ENCODE assay signal across 8 mouse cellular contexts in genomic region chr10:120272270-120272883, GRCm38 (mm10). TPM values are rescaled to one million over a fixed set of nuclear protein-coding genes. Genes with fewer than 3 reads are reported as not detected.
A peak's percentile ranks its signal among the peaks of the same experiment; 100 is the strongest.
DNase-seq lines count a peak whose midpoint lies in the region; ATAC-seq and TF ChIP-seq lines count a peak whose summit lies in the region.

No protein-coding gene starts in this region.

- no peaks in the 10 kb centered on the region for H3K27me3 ChIP-seq in heart, embryonic 12.5 days (replicated peaks)
- no peaks in the 10 kb centered on the region for H3K27me3 ChIP-seq in hindbrain, embryonic 11.5 days (ENCODE audit: control insufficient read depth, insufficient read depth, low read length)
- H3K27me3 ChIP-seq in midbrain, embryonic 10.5 days (ENCODE audit: low read depth, poor library complexity, severe bottlenecking), result peaks cover 6% of the 10 kb centered on the region; the same call in 1 of the 2 replicates

- H3K4me3 ChIP-seq in heart, embryonic 12.5 days, result peak overlapping the region; percentile 29
- peak overlapping the region; percentile 4; the same call in 1 of the 2 replicates for H3K4me3 ChIP-seq in hindbrain, embryonic 11.5 days (ENCODE audit: low read depth, low read length)
- H3K4me3 ChIP-seq in midbrain, embryonic 10.5 days, result peak overlapping the region; percentile 48
- H3K4me3 ChIP-seq in left cerebral cortex, adult 2 months, result no peak overlapping the region

- ATAC-seq in heart, embryonic 12.5 days (ENCODE audit: insufficient number of reproducible peaks, low FRiP score), result peak; percentile 57; the same call in 1 of the 2 replicates
- ATAC-seq in common myeloid progenitor, adult 5-6 weeks (replicated peaks; ENCODE audit: low read depth, poor library complexity, severe bottlenecking), result peak; percentile 22
- no peak; the same call in 1 of the 2 replicates for ATAC-seq in hindbrain, embryonic 11.5 days (ENCODE audit: low FRiP score)

- H3K9ac ChIP-seq in heart, embryonic 12.5 days, result peak overlapping the region; percentile 56
- H3K9ac ChIP-seq in hindbrain, embryonic 11.5 days (ENCODE audit: low read depth, low read length), result 0 out of 2 replicates have a peak overlapping the region, but pooled peaks have one; percentile 11

- intact Hi-C loops in heart, postnatal 36 days (cut with DNase I), result no loop called here
- intact Hi-C loops in left cerebral cortex, adult 2 months (cut with DNase I), result no loop called here

- no peaks in the 10 kb centered on the region for H3K36me3 ChIP-seq in heart, embryonic 12.5 days
- no peaks in the 10 kb centered on the region for H3K36me3 ChIP-seq in hindbrain, embryonic 11.5 days (ENCODE audit: control insufficient read depth, insufficient read depth, low read length)
- no peaks in the 10 kb centered on the region for H3K36me3 ChIP-seq in midbrain, embryonic 10.5 days

- H3K4me2 ChIP-seq in heart, embryonic 12.5 days, result peak overlapping the region; percentile 72
- peak overlapping the region; percentile 21 for H3K4me2 ChIP-seq in hindbrain, embryonic 11.5 days (replicated peaks; ENCODE audit: low read depth, low read length)

- peaks cover 26% of the 10 kb centered on the region for H3K4me1 ChIP-seq in heart, embryonic 12.5 days (replicated peaks)
- no peaks in the 10 kb centered on the region for H3K4me1 ChIP-seq in hindbrain, embryonic 11.5 days (replicated peaks; ENCODE audit: control insufficient read depth, insufficient read depth, low read length)
- H3K4me1 ChIP-seq in midbrain, embryonic 10.5 days, result peaks cover 51% of the 10 kb centered on the region

- no peaks in the 10 kb centered on the region for H3K9me3 ChIP-seq in heart, embryonic 12.5 days (replicated peaks)
- no peaks in the 10 kb centered on the region for H3K9me3 ChIP-seq in hindbrain, embryonic 11.5 days (ENCODE audit: control insufficient read depth, low read length)
- H3K9me3 ChIP-seq in midbrain, embryonic 10.5 days (replicated peaks), result no peaks in the 10 kb centered on the region

- DNase-seq in heart, postnatal 36 days, result no peak
- DNase-seq in hindbrain, embryonic 11.5 days (ENCODE audit: low spot score), result peak; percentile 56
- peak; percentile 63 for DNase-seq in midbrain, embryonic 10.5 days (ENCODE audit: low spot score)
- DNase-seq in spleen, adult 18-20 months, result no peak
- no peak for DNase-seq in adrenal gland, postnatal 36 days
- DNase-seq in left cerebral cortex, adult 2 months (ENCODE audit: extremely low spot score in 1 of 2, low spot score in 2 of 2), result no peak

- TF ChIP-seq CTCF in left cerebral cortex, adult 2 months (IDR thresholded peaks at IDR 0.05), result no peak

- H3K27ac ChIP-seq in heart, embryonic 12.5 days (ENCODE audit: poor library complexity, severe bottlenecking), result peak overlapping the region; percentile 42; the same call in 1 of the 2 replicates
- no peak overlapping the region for H3K27ac ChIP-seq in hindbrain, embryonic 11.5 days (ENCODE audit: low read depth, low read length)
- H3K27ac ChIP-seq in midbrain, embryonic 10.5 days (replicated peaks), result peak overlapping the region; percentile 77
- no peak overlapping the region for H3K27ac ChIP-seq in left cerebral cortex, adult 2 months

- 10% methylated on average over 19 of the region's 19 CpGs for WGBS in heart, embryonic 12.5 days
- WGBS in hindbrain, embryonic 11.5 days, result 20% methylated on average over 19 of the region's 19 CpGs
- WGBS in midbrain, embryonic 10.5 days, result 19% methylated on average over 19 of the region's 19 CpGs

RNA-seq across cellular contexts. Expression of gene Llph, which starts 45.5 kb away (rescaled TPM):
- 31.7 and 32.0 TPM in 2 replicates for polyA plus RNA-seq in heart, embryonic 12.5 days (2016; fragmentation: Nextera tagmentation; extraction: Ambion mirVana)
- 10 to 100 TPM in 1 of 2 experiments, 1 to 10 TPM in 1; 8.7 to 10.5 TPM for total RNA-seq in heart, postnatal 36 days (2021)
- total RNA-seq in common myeloid progenitor, adult 5-6 weeks (2017), result 97.9 and 108 TPM in 2 replicates
- polyA plus RNA-seq in hindbrain, embryonic 11.5 days (2014; fragmentation: Nextera tagmentation; extraction: Ambion mirVana), result 53.7 and 56.6 TPM in 2 replicates
- 59.4 and 65.7 TPM in 2 replicates for polyA plus RNA-seq in midbrain, embryonic 10.5 days (2016; fragmentation: Nextera tagmentation; extraction: Ambion mirVana)
- total RNA-seq in adrenal gland, postnatal 36 days (2021), result 10 to 100 TPM; 25.3 to 26.3 TPM
- 10 to 100 TPM; 21.7 to 24.3 TPM for total RNA-seq in left cerebral cortex, adult 2 months (2021)

Comparison
In these comparisons a context has a peak if more than half of its experiments do, and no peak if none do; other contexts are left out.
1. H3K27ac ChIP-seq: peak in heart, embryonic 12.5 days (single experiment) and midbrain, embryonic 10.5 days (single experiment); none in hindbrain, embryonic 11.5 days (single experiment) and left cerebral cortex, adult 2 months (single experiment).
2. DNase-seq: peak in hindbrain, embryonic 11.5 days (single experiment) and midbrain, embryonic 10.5 days (single experiment); none in heart, postnatal 36 days (0 of 2), spleen, adult 18-20 months (0 of 2), adrenal gland, postnatal 36 days (0 of 2) and left cerebral cortex, adult 2 months (0 of 2).